Mouse (Mus musculus) cerebellum, adult 9-10 months (tissue): ENCODE measurements around the gene Galp.
A peak's percentile ranks its signal among the peaks of the same experiment; 100 is the strongest.
"Not testable (repeated sequence)": the region's sequence is repeated elsewhere in the genome, so short reads cannot be mapped to it uniquely, and the experiment has no call there.

Experiments
- DNase-seq: peaks from one replicate; pipeline ENCODE4 v3.0.0; 2022

The Galp gene

DNA sequence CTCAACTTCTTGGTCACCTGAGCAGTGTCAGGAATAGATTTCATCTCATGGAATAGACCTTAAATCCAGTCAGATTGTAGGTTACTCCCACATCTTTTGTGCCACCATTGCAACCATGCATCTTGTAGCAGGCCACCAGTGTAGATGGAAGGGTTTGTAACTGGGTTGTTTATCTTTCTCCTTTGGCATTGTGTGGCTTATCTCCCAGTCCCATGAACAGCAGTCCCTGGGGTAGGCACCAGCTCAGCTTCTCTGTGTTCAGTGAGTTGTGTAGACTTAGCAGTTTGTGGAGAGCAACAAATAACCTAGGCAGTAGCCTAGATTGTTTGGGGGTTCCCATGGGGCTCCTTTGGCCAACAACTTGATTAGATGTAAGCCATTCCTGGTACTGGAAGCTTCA, 14.0 kb upstream of the Galp start:
- no peak for DNase-seq

DNA sequence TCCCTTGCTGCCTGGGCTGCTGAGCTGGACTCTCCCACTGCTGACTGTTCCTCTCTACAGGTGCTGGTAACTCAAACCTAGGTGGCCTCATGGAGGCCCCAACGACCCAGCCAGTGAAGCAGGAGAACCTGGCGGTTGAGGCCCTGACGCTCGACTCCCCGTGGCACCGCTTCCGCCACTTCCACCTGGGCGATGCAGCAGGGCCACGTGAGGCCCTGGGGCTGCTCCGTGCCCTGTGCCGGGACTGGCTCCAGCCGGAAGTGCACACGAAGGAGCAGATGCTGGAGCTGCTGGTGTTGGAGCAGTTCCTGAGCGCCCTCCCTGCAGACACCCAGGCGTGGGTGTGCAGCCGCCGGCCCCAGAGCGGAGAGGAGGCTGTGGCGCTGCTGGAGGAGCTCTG, 13.1 kb upstream of the Galp start:
- peak; percentile 81 for DNase-seq

DNA sequence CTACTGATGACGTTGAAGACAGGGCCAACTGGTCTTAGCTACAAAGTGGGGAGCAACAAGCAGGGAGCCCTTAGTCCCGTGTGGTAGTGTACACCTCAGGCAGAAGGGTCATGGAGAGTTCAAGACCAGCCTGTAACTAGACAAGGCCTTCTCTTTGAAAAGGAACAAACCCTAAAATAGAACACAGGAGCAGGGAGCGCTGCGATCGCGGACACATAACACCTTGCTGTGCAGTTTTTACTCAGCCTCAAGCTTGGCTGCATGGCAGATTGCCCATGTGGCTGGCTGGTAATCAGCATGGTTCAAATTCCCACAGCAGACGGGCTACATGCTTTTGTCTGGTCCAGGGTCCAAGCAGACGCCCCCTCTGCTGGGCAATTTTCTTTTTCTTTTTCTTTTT, 12.4 kb upstream of the Galp start:
- DNase-seq, result peak; percentile 76

GRCm38 (mm10) chr7:6185391-6185790, 11.5 kb upstream of the Galp start:
- DNase-seq, result peak; percentile 38

DNA sequence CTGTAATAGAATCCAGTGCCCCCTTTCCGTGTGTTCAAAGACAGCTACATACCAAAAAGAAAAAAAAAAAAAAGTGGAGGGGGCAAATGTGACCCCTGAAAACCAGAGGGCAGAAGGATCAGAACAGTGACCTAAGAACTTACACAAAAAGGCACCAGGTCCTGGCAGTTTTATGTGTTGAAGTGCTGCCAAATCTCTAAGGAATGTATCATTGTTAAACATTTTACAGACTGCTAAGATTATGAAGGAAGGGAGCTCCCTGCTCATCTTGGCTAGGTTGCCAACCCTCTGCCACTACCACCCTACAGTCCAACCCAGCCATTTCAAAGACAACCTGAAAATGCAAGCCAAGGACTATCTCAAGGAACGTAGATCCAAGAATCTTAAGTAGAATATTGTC, 10.7 kb upstream of the Galp start:
- DNase-seq, result peak; percentile 46

- peak; percentile 31 for DNase-seq
Observed at GRCm38 (mm10) chr7:6186756-6187155, 10.1 kb upstream of the Galp start.

DNA sequence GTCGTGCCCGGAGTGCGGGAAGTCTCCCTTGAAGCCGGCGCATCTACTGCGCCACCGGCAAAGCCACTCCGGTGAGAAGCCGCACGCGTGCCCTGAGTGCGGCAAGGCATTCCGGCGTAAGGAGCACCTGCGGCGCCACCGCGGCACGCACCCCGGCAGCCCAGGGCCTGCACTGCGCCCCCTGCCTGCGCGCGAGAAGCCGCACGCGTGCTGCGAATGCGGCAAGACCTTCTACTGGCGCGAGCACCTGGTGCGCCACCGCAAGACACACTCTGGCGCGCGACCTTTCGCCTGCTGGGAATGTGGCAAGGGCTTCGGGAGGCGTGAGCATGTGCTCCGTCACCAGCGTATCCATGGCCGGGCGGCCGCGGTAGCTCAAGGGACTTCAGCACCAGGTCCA, 7.3 kb upstream of the Galp start:
- DNase-seq, result peak; percentile 59

- peak; percentile 88 for DNase-seq
Observed at GRCm38 (mm10) chr7:6191376-6191775, 5.5 kb upstream of the Galp start.

- DNase-seq, result peak; percentile 73
Observed at GRCm38 (mm10) chr7:6194129-6194528, 2.8 kb upstream of the Galp start.

DNA sequence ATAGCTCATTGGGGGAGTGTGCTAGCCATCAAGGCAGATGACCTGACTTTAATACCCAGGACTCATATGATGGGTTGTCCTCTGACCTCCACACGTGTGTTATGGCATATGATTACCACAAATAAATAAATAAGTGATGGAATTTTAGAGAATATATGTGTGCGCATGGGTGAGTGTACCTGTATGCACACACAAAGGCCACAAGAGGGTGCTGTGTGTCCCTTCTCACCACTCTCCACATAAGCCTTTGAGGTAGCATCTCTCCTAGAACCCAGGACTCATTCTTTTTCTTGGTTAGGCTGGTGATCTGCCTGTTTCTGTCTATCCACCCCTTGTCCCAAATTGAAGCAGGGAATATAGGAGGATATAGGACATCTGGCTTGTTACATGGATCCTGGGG, 1.1 kb upstream of the Galp start:
- DNase-seq, result peak; percentile 5

DNA sequence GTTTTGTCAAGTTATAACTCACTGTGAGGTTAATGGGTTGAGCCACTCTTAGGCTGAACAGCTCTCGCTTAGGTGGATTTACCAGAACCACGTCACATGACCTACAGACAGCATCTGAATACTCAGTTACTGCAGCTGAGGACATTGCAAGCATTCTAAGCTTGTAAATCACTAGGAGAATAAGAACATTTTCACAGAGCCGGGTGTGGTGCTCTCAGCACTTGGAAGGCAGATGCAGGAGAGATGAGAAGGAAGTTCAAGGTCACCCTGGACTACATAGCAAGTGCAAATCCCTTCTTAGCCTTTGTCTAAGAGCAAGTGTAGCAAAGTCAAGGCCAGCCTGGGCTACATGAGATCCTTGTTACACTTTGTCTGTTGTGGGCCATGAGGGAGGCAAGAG, 7.3 kb downstream of the Galp start:
- DNase-seq, result no peak

- DNase-seq, result peak; percentile 24
Observed at GRCm38 (mm10) chr7:6213144-6213543, 16.3 kb downstream of the Galp start.

- not testable (repeated sequence) for DNase-seq
Observed at GRCm38 (mm10) chr7:6214691-6215090, 17.8 kb downstream of the Galp start.

- DNase-seq, result no peak
Observed at GRCm38 (mm10) chr7:6220147-6220546, 23.3 kb downstream of the Galp start.

DNA sequence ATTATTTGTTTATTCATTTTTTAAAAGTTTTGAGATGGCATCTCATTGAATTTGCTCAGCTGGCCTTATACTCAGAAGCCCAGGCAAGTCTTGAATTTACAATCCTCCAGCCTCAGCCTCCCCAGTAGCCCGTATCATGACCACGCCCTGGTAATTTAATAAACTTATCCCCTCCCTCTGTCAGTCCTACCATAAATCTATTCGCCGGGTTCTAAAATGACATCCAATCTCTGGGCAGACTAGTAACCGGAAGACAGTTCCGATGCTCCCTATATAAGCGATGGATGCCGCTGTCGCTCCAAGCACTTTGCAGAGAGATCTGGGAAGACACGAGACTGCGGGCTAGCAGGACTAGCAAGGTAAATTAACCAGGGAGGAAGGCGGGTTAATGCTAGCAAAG, 25.1 kb downstream of the Galp start, which contains the start of gene Zscan5b:
Gene Zscan5b, plus strand, starts transcription at position 301 of the 400 bp plus-strand sequence.
- no peak for DNase-seq

GRCm38 (mm10) chr7:6228491-6228890, 31.6 kb downstream of the Galp start:
- peak; percentile 10 for DNase-seq

GRCm38 (mm10) chr7:6239787-6240186, 42.9 kb downstream of the Galp start:
- DNase-seq, result no peak

DNA sequence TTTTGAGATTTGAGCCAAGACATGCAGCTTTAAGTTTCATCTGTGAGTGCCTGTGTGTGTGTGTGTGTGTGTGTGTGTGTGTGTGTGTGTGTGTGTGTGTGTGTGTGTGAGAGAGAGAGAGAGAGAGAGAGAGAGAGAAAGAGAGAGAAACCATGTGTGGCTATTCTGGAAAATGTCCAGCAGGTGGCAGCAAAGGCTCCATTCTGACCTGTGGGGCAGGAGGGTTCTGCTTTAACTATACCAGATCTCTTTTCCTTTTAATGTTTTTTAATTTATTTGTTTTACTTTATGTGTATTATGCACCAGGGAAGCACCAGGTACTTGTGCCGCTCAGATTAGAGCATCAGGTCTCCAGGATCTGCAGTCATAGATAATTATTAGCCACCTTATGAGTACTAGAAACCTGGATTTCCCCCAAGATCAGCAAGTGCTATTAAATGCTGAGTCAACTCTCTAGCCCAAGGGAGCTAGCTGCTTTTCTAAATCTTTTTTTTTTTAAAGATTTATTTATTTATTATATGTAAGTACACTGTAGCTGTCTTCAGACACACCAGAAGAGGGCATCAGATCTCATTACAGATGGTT, 44.0 kb downstream of the Galp start:
- peak; percentile 35 for DNase-seq

- no peak for DNase-seq
Observed at GRCm38 (mm10) chr7:6244361-6245292, 47.7 kb downstream of the Galp start.

DNA sequence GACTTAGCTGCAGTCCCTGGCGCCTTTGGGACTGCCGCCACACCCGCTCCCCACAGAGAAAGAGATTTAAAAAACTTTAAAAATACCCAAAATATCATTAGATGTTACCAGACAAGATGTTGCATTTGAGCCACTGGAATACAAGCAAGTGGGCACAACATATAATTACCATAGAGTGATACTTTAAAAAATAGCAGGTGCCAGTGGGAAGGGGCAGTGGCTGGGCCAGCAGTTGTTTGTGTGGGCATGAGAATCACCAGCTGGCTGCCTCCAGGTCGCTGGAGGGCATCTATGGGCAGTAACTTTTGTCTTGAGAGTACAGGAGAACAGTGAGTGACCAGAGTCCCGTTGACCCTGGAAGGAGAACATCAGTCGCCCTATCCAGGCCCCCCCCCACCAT, 55.5 kb downstream of the Galp start, which contains the start of gene Epp13:
Gene Epp13, plus strand, starts transcription at position 301 of the 400 bp plus-strand sequence.
- DNase-seq, result no peak

- no peak for DNase-seq
Observed at GRCm38 (mm10) chr7:6254451-6254850, 57.6 kb downstream of the Galp start.

GRCm38 (mm10) chr7:6257386-6257785, 60.5 kb downstream of the Galp start:
- DNase-seq, result no peak

GRCm38 (mm10) chr7:6258232-6259220, 61.6 kb downstream of the Galp start:
- DNase-seq, result no peak
